Mouse (Mus musculus) spleen, adult 2 months (tissue): ENCODE results near the gene D430041D05Rik.

ENCODE experiments used
- CTCF ChIP-seq: fragments of 200-500 bp; IDR thresholded peaks from 2 replicates; pipeline ENCODE4 v1.5.1; 2011; ENCODE audit warnings: mild to moderate bottlenecking, inconsistent platforms; ENCODE audit not compliant: insufficient read depth, insufficient read length, insufficient replicate concordance; ENCODE audit errors: extremely low read depth
- POLR2A ChIP-seq: fragments of 200-500 bp; IDR thresholded peaks from 2 replicates; pipeline ENCODE4 v1.6.1; 2011; ENCODE audit warnings: low read depth, low read length, inconsistent platforms

- no peak for TF ChIP-seq CTCF
- no peak for TF ChIP-seq POLR2A
Measured at GRCm38 (mm10) chr2:104218114-104218513, 192.7 kb downstream of the D430041D05Rik start.
